Mouse (Mus musculus) cerebellum, adult 2 months (tissue): Measurements from ENCODE around the gene Pald1. TPM values are rescaled to one million over a fixed set of nuclear protein-coding genes. Genes with fewer than 3 reads are reported as not detected.

Experiments used
- DNase-seq, 2 experiments: peaks; one replicate each; pipeline ENCODE4 v3.0.0; 2021
- H3K27ac ChIP-seq: fragments of 200-500 bp; 2 replicates; pipeline ENCODE4 v1.5.1; 2012; ENCODE audit warnings: low read length, control low read depth, inconsistent platforms; ENCODE audit not compliant: insufficient read depth
- H3K27me3 ChIP-seq: fragments of 200-500 bp; 2 replicates; pipeline ENCODE4 v1.6.1; 2012; ENCODE audit warnings: inconsistent platforms, mild to moderate bottlenecking, low read length, moderate library complexity; ENCODE audit not compliant: control insufficient read depth, insufficient read depth
- H3K4me1 ChIP-seq: fragments of 200-500 bp; 2 replicates; pipeline ENCODE4 v1.6.1; 2011; ENCODE audit warnings: low read length; ENCODE audit not compliant: control insufficient read depth, insufficient read depth
- H3K4me3 ChIP-seq: fragments of 200-500 bp; replicated peaks from 2 replicates; pipeline ENCODE3; 2011; ENCODE audit warnings: mild to moderate bottlenecking, low read depth, low read length, control low read depth; ENCODE audit not compliant: insufficient read depth
- CTCF ChIP-seq: fragments of 200-500 bp; IDR thresholded peaks from 2 replicates; pipeline ENCODE4 v1.5.1; 2011; ENCODE audit warnings: low read depth, mild to moderate bottlenecking, control low read depth, low read length, moderate library complexity, borderline replicate concordance; ENCODE audit not compliant: insufficient read depth
- POLR2A ChIP-seq: fragments of 200-500 bp; IDR thresholded peaks from 2 replicates; pipeline ENCODE4 v1.6.1; 2011; ENCODE audit warnings: low read length, control low read depth, borderline replicate concordance; ENCODE audit not compliant: insufficient read depth
- WGBS: fragments of 180-500 bp; shearing (Covaris S2); methylation state at CpG from one replicate; pipeline ENCODE4 v1.1.7; 2018; 5-methylcytosine and 5-hydroxymethylcytosine counted together
- polyA plus RNA-seq: library from polyadenylated mRNA; depleted of rRNA; stranded (reverse); fragments of >200 nt; gene quantifications from 2 replicates; pipeline ENCODE4 v1.2.3, GENCODE M21; 2012

The Pald1 gene
- polyA plus RNA-seq, 1 experiment: 15.5 TPM

DNA sequence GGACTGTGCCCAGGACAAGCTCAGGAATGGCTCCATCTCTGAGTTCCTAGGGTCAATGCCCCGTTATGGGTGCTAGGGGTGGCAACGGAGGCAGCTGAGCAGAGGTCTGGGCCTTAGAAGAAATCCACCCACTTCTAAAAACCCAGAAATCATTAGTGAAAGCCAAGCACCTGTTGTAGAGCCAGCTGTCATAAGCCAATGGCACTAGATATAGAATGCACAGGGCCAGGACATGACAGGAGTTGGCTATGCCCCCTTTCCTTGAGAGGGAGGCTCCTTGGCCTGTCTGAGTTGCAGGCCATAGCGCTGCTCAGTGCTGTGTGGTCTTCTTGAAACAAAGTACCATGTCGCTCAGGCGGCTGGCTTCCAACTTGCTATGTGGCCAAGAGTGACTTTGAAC lies 17.1 kb upstream of the Pald1 start:
- 87% methylated on average over 5 of the region's 5 CpGs for WGBS
- no peaks in the 10 kb centered on the region for H3K4me1 ChIP-seq
- H3K4me3 ChIP-seq: no peak overlapping the region
- DNase-seq: no peak
- H3K27ac ChIP-seq: no peak overlapping the region
- H3K27me3 ChIP-seq: no peaks in the 10 kb centered on the region
- TF ChIP-seq CTCF (no peak), POLR2A (no peak)

DNA sequence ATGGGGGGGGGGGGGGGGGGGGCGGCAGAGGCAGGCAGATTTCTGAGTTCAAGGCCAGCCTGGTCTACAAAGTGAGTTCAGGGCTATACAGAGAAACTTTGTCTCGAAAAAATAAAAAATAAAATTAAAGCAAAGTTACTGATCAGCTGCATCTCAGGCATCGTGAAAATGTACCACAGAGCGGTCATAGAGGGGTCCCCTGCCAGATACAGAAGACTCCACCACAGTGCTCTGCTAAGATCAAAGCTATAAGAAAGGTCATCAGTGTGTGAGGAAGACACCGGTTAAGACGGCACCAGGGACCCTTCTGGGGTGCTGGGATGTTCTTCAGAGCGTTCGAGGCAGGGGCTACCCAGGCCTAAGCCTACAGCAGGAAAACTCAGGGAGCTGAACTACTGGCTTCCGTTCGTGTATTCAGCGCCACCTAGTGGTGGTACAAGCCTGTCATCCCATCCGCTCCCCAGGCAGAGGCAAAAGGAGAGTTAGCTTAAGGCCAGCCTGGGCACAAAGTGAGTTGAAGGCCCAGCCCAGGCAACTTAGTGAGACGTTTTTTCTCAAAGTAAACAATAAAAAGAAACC lies 15.9 kb upstream of the Pald1 start:
- 23% methylated on average over 13 of the region's 13 CpGs for WGBS
- Histone ChIP-seq H3K27ac (no peak overlapping the region), H3K27me3 (no peaks in the 10 kb centered on the region; the same call in 1 of the 2 replicates), H3K4me1 (no peaks in the 10 kb centered on the region), H3K4me3 (no peak overlapping the region)
- peak; percentile 56 to 63 for DNase-seq
- TF ChIP-seq CTCF (peak; percentile 92), POLR2A (no peak)

DNA sequence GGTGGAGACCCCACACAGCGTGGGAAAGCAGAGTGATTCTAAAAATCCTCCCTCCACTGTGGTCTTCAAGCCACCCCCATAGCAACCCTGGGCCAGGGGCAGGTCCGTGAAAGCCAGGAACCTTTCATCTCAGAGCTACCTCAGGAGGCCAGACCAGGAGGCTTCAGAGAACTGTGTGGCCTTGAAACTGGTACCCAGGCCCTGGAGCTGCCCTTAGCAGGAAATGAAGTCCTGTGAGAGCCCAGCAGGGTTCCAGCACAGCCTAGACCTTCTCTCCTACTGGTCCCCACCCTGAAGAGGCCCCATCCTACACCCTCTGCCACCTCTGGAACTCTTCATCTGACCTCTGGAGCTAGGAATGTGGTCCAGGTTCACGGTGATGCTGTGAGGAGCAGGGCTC lies 14.8 kb upstream of the Pald1 start:
- DNase-seq: no peak
- 55% methylated on average over 3 of the region's 3 CpGs for WGBS

DNA sequence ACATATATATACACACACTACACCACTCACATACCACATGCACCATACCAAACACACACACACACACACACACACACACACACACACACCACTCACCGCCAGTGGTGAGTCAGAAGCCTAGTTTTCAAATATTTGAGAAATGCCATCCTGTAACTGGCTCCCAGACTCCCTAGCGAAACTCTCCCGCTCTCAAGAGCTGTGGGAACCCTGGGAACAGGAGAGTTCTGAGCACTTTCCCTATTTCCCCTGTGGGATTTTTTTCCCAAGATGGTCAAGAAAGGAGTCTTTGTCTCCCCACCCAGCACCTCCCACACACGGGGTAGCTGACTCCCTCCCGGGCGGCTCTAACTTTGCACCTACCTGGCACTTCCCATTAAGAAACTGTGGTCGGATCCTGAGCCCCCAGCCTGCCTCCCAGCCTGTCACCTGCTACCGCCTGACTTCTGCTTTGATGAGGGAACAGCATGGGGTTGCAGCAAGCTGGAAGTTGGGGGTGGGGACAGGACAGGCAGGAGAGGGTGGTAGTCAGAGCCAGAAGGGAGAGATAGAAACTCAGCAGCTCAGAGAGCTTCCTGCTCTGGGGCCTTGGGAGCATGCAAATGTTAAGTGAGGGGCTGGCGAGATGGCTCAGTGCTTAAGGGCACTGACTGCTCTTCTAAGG lies 11.3 kb upstream of the Pald1 start:
- Histone ChIP-seq H3K4me1 (no peaks in the 10 kb centered on the region), H3K27me3 (no peaks in the 10 kb centered on the region; the same call in 1 of the 2 replicates), H3K4me3 (no peak overlapping the region), H3K27ac (no peak overlapping the region)
- WGBS: 34% methylated on average over 9 of the region's 9 CpGs
- no peak for DNase-seq
- TF ChIP-seq POLR2A (no peak), CTCF (no peak)

More for the DNA sequence above, 14.8 kb upstream of the Pald1 start:
- no peak for TF ChIP-seq CTCF
- no peak for TF ChIP-seq POLR2A
- Histone ChIP-seq H3K27ac (no peak overlapping the region), H3K4me1 (no peaks in the 10 kb centered on the region), H3K4me3 (no peak overlapping the region), H3K27me3 (no peaks in the 10 kb centered on the region; the same call in 1 of the 2 replicates)

DNA sequence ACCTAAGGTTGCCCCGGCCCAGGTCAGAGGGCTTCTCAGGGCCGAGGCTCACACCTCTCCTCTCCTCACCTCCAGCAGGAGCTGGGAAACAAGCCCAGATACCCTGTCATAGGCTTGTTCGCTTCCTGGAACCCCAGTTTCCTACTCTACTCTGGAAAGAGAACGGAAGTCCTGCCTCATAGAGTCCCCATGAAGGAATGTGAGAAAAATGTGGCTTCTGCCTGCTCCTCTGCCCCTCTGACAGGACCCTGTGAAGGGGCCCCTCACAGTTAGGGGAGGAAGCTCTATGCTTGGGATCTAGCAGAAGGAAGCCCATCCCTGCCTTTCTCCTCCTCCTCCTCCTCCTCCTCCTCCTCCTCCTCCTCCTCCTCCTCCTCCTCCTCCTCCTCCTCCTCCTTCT lies 9.3 kb upstream of the Pald1 start:
- no peak overlapping the region for H3K27ac ChIP-seq
- H3K4me1 ChIP-seq: no peaks in the 10 kb centered on the region
- DNase-seq: no peak
- H3K4me3 ChIP-seq: no peak overlapping the region
- WGBS: 49% methylated on average over 4 of the region's 4 CpGs
- no peaks in the 10 kb centered on the region; the same call in 1 of the 2 replicates for H3K27me3 ChIP-seq
- no peak for TF ChIP-seq CTCF
- no peak for TF ChIP-seq POLR2A

DNA sequence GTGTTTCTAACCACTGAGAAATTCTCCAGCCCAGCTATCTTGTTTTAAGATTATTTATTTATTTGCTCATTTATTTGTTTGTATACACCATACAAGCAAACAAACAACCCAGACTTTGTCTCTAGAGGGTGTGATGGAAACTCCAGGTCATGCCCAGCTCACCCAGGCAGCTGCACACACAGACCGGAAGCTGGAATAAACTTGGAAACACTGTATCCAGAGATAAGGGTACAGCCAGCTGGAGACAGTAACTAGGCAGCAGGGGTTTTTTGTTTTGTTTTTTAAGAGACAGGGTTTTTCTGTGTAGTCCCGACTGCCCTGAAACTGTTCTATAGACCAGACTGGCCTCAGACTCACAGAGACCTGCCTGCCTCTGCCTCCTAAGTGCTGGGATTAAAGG lies 6.8 kb upstream of the Pald1 start:
- DNase-seq: no peak
- Histone ChIP-seq H3K27me3 (no peaks in the 10 kb centered on the region; the same call in 1 of the 2 replicates), H3K4me3 (no peak overlapping the region), H3K27ac (no peak overlapping the region), H3K4me1 (no peaks in the 10 kb centered on the region)
- TF ChIP-seq CTCF: no peak
- no peak for TF ChIP-seq POLR2A
- WGBS: 88% methylated on average over 2 of the region's 2 CpGs

DNA sequence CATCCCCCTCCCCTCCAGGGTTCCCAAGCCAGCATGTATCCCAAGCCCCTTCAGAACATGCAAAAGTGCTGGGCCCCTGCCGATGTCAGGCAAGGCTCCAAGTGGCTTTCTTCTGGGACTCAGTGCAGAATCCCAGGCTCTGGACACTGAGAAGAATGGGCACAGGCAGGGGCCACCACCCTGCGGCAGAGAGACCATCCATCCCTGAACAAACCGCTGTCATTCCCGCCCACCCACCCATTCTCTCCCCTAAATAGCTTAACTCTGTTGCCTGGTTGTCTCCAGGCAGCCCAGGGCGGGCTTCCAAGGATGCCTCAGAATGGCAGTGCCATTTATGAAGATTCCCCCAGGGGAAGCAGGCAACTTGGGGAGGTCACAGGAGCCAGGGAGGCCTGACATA lies 5.7 kb upstream of the Pald1 start:
- Histone ChIP-seq H3K4me3 (no peak overlapping the region), H3K4me1 (peaks cover 3% of the 10 kb centered on the region), H3K27me3 (no peaks in the 10 kb centered on the region), H3K27ac (no peak overlapping the region)
- TF ChIP-seq CTCF: no peak
- no peak for DNase-seq
- 24% methylated on average over 5 of the region's 5 CpGs for WGBS

DNA sequence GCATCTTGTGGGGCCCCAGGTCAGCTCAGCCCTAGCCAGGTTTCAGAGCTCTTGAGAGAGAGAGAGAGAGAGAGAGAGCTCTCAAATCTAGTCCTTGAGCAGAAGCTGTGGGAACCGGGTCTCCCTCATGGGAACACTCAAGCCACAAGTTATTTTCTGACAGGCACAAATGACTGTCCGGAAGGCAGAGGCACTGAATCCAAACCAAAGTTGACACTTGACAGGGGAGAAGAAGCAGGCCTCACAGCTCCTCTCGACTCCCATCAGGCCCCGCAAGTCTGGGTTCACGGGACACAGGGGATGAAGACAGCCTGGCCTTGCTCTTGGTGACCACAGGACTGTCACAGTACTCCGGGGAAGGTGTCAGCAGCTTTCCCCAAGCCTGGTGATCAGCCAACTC lies 3.0 kb upstream of the Pald1 start:
- Histone ChIP-seq H3K27me3 (no peaks in the 10 kb centered on the region), H3K4me1 (peaks cover 7% of the 10 kb centered on the region), H3K27ac (no peak overlapping the region), H3K4me3 (no peak overlapping the region)
- no peak for DNase-seq
- 66% methylated on average over 6 of the region's 6 CpGs for WGBS
- TF ChIP-seq POLR2A: no peak
- TF ChIP-seq CTCF: no peak
